Mouse (Mus musculus) heart, adult 2 months (tissue): ENCODE measurements at regions not wholly inside any gene's neighbourhood (a gene's known extent, or its start where the extent isn't known, plus 50 kb on each side); places are given as distances from the start of the nearest gene placed in this dataset.
"Not testable (repeated sequence)": the region's sequence is repeated elsewhere in the genome, so short reads cannot be mapped to it uniquely, and the experiment has no call there.

Experiments used
- DNase-seq, 2 experiments: peaks; one replicate each; pipeline ENCODE4 v3.0.0; 2021
- H3K27ac ChIP-seq: fragments of 200-600 bp; 2 replicates; pipeline ENCODE4 v1.8.1; 2022
- H3K27me3 ChIP-seq: fragments of 200-500 bp; 2 replicates; pipeline ENCODE4 v1.6.1; 2012; ENCODE audit warnings: mild to moderate bottlenecking, low read length, inconsistent platforms, mixed read lengths; ENCODE audit not compliant: control insufficient read depth, insufficient read depth
- H3K36me3 ChIP-seq: fragments of 200-500 bp; 2 replicates; pipeline ENCODE4 v1.6.1; 2012; ENCODE audit warnings: low read length, inconsistent platforms; ENCODE audit not compliant: control insufficient read depth, insufficient read depth
- H3K4me1 ChIP-seq: fragments of 200-500 bp; 2 replicates; pipeline ENCODE4 v1.6.1; 2011; ENCODE audit warnings: low read length; ENCODE audit not compliant: control insufficient read depth, insufficient read depth
- H3K4me3 ChIP-seq: fragments of 200-600 bp; 2 replicates; pipeline ENCODE4 v1.8.1; 2022
- H3K79me2 ChIP-seq: fragments of 200-500 bp; replicated peaks from 2 replicates; pipeline ENCODE4 v1.6.1; 2012; ENCODE audit warnings: mild to moderate bottlenecking, inconsistent platforms, low read length, moderate library complexity, mixed read lengths; ENCODE audit not compliant: control insufficient read depth, insufficient read depth
- H3K9ac ChIP-seq: fragments of 200-500 bp; 2 replicates; pipeline ENCODE4 v1.6.1; 2012; ENCODE audit warnings: low read depth, mild to moderate bottlenecking, control low read depth, inconsistent platforms, low read length, mixed read lengths
- CTCF ChIP-seq: fragments of 200-600 bp; IDR thresholded peaks from 2 replicates; pipeline ENCODE4 v1.8.1; 2022; ENCODE audit warnings: antibody characterized with exemption, mild to moderate bottlenecking, moderate library complexity
- EP300 ChIP-seq: fragments of 200-500 bp; IDR thresholded peaks from 2 replicates; pipeline ENCODE4 v1.6.1; 2011; ENCODE audit warnings: low read depth, low read length, control low read depth; ENCODE audit not compliant: insufficient read depth
- POLR2A ChIP-seq: fragments of 200-500 bp; IDR thresholded peaks from 2 replicates; pipeline ENCODE4 v1.6.1; 2011; ENCODE audit warnings: mild to moderate bottlenecking, low read depth, low read length, control low read depth; ENCODE audit not compliant: insufficient read depth
- WGBS: fragments of 180-500 bp; shearing (Covaris S2); methylation state at CpG from one replicate; pipeline ENCODE4 v1.1.7; 2018; 5-methylcytosine and 5-hydroxymethylcytosine counted together
- intact Hi-C: fragments of 180-260 bp; cut with DNase I; formaldehyde crosslinking; loops from one replicate; pipeline ENCODE4 v1.15.1; 2025

GRCm38 (mm10) chr13:72250419-72250818 lies 286.9 kb upstream of the Irx1 start:
- H3K36me3 ChIP-seq: no peaks in the 10 kb centered on the region
- no peak for TF ChIP-seq EP300
- no peak for TF ChIP-seq POLR2A
- TF ChIP-seq CTCF: no peak
- H3K9ac ChIP-seq: no peak overlapping the region
- DNase-seq: no peak
- no peaks in the 10 kb centered on the region for H3K27me3 ChIP-seq
- H3K4me1 ChIP-seq: no peaks in the 10 kb centered on the region
- H3K27ac ChIP-seq: no peak overlapping the region
- no peaks in the 10 kb centered on the region for H3K79me2 ChIP-seq
- H3K4me3 ChIP-seq: no peak overlapping the region
- intact Hi-C loops: no loop called here

GRCm38 (mm10) chr13:72253242-72253641 lies 289.7 kb upstream of the Irx1 start:
- H3K4me3 ChIP-seq, H3K27ac ChIP-seq, H3K9ac ChIP-seq, intact Hi-C loops, DNase-seq, H3K79me2 ChIP-seq, H3K27me3 ChIP-seq, H3K4me1 ChIP-seq, H3K36me3 ChIP-seq: not testable (repeated sequence)
- 60% methylated on average over 13 of the region's 13 CpGs for WGBS

GRCm38 (mm10) chr13:72258794-72259193 lies 295.3 kb upstream of the Irx1 start:
- Histone ChIP-seq H3K4me1 (no peaks in the 10 kb centered on the region), H3K27me3 (no peaks in the 10 kb centered on the region; the same call in 1 of the 2 replicates), H3K27ac (no peak overlapping the region), H3K79me2 (no peaks in the 10 kb centered on the region), H3K9ac (no peak overlapping the region), H3K4me3 (no peak overlapping the region), H3K36me3 (no peaks in the 10 kb centered on the region)
- 68% methylated on average over 2 of the region's 2 CpGs for WGBS
- intact Hi-C loops: no loop called here
- TF ChIP-seq POLR2A (no peak), CTCF (no peak), EP300 (no peak)
- DNase-seq: no peak

- TF ChIP-seq CTCF (no peak), EP300 (no peak), POLR2A (no peak)
- intact Hi-C loops: no loop called here
- WGBS: 75% methylated on average over 3 of the region's 3 CpGs
These were observed 300.9 kb upstream of the Irx1 start for GRCm38 (mm10) chr13:72264416-72264815.

GRCm38 (mm10) chr13:72265116-72265515 lies 301.6 kb upstream of the Irx1 start:
- intact Hi-C loops: no loop called here
- 81% methylated on average over 7 of the region's 7 CpGs for WGBS
- no peaks in the 10 kb centered on the region for H3K27me3 ChIP-seq

More at GRCm38 (mm10) chr13:72264416-72264815, 300.9 kb upstream of the Irx1 start:
- DNase-seq: no peak
- H3K27me3 ChIP-seq: no peaks in the 10 kb centered on the region
- no peaks in the 10 kb centered on the region for H3K36me3 ChIP-seq
- no peaks in the 10 kb centered on the region for H3K79me2 ChIP-seq
- no peak overlapping the region for H3K27ac ChIP-seq
- H3K4me1 ChIP-seq: no peaks in the 10 kb centered on the region
- H3K4me3 ChIP-seq: no peak overlapping the region
- H3K9ac ChIP-seq: no peak overlapping the region

GRCm38 (mm10) chr13:72265650-72266049 lies 302.1 kb upstream of the Irx1 start:
- H3K79me2 ChIP-seq: no peaks in the 10 kb centered on the region
- no peaks in the 10 kb centered on the region for H3K36me3 ChIP-seq
- intact Hi-C loops: no loop called here
- peak in 1 of 2 experiments; percentile 9 for DNase-seq
- no peak overlapping the region for H3K27ac ChIP-seq
- TF ChIP-seq POLR2A: no peak
- TF ChIP-seq CTCF: no peak
- TF ChIP-seq EP300: no peak
- no peaks in the 10 kb centered on the region for H3K4me1 ChIP-seq
- H3K9ac ChIP-seq: no peak overlapping the region
- no peak overlapping the region for H3K4me3 ChIP-seq
- WGBS: 67% methylated on average over 11 of the region's 11 CpGs
- H3K27me3 ChIP-seq: no peaks in the 10 kb centered on the region

More at GRCm38 (mm10) chr13:72265116-72265515, 301.6 kb upstream of the Irx1 start:
- Histone ChIP-seq H3K4me1 (no peaks in the 10 kb centered on the region), H3K27ac (no peak overlapping the region), H3K36me3 (no peaks in the 10 kb centered on the region), H3K4me3 (no peak overlapping the region), H3K9ac (no peak overlapping the region), H3K79me2 (no peaks in the 10 kb centered on the region)
- DNase-seq: no peak
- TF ChIP-seq CTCF: no peak
- no peak for TF ChIP-seq POLR2A
- TF ChIP-seq EP300: no peak
